Mouse (Mus musculus) liver, embryonic 15.5 days (tissue): ENCODE measurements around the gene Hsdl1. TPM values are rescaled to one million over a fixed set of nuclear protein-coding genes. Genes with fewer than 3 reads are reported as not detected.

ENCODE experiments used
- ATAC-seq: fragments of 200-750 bp; cut with Nextera tagmentation; 2 replicates; pipeline ENCODE4 v1.8.0; 2017; ENCODE audit warnings: moderate number of reproducible peaks, mild to moderate bottlenecking, moderate library complexity; ENCODE audit not compliant: insufficient read depth
- H3K27ac ChIP-seq: fragments of 300-500 bp; sonication (generic); replicated peaks from 2 replicates; pipeline ENCODE4 v1.5.1; 2015; ENCODE audit warnings: mild to moderate bottlenecking, inconsistent platforms
- H3K27me3 ChIP-seq: fragments of 300-500 bp; sonication (generic); 2 replicates; pipeline ENCODE4 v1.6.1; 2015; ENCODE audit warnings: mild to moderate bottlenecking, inconsistent platforms
- H3K36me3 ChIP-seq: fragments of 300-500 bp; sonication (generic); replicated peaks from 2 replicates; pipeline ENCODE4 v1.6.1; 2015; ENCODE audit warnings: moderate library complexity, mild to moderate bottlenecking, inconsistent platforms
- H3K4me1 ChIP-seq: fragments of 300-500 bp; sonication (generic); replicated peaks from 2 replicates; pipeline ENCODE4 v1.6.1; 2015; ENCODE audit warnings: inconsistent platforms
- H3K4me2 ChIP-seq: fragments of 300-500 bp; sonication (generic); 2 replicates; pipeline ENCODE4 v1.6.1; 2015; ENCODE audit warnings: moderate library complexity, mild to moderate bottlenecking, inconsistent platforms
- H3K4me3 ChIP-seq: fragments of 300-500 bp; sonication (generic); replicated peaks from 2 replicates; pipeline ENCODE4 v1.5.1; 2015; ENCODE audit warnings: mild to moderate bottlenecking, inconsistent platforms
- H3K9ac ChIP-seq: fragments of 300-500 bp; sonication (generic); 2 replicates; pipeline ENCODE4 v1.6.1; 2015; ENCODE audit warnings: moderate library complexity, mild to moderate bottlenecking, inconsistent platforms
- H3K9me3 ChIP-seq: fragments of 300-500 bp; sonication (generic); replicated peaks from 2 replicates; pipeline ENCODE4 v1.6.1; 2016; ENCODE audit warnings: inconsistent platforms
- WGBS: fragments of 180-500 bp; shearing (Covaris S2); methylation state at CpG from one replicate; pipeline ENCODE4 v1.1.7; 2015; ENCODE audit warnings: mixed read lengths; ENCODE audit not compliant: insufficient replicate concordance; 5-methylcytosine and 5-hydroxymethylcytosine counted together
- polyA plus RNA-seq: library from polyadenylated mRNA; unstranded; fragments of >200 nt; fragmentation: Nextera tagmentation; extraction: Ambion mirVana; gene quantifications from 2 replicates; pipeline ENCODE4 v1.2.1, GENCODE M21; 2015

The Hsdl1 gene
- polyA plus RNA-seq: 16.5 and 18.1 TPM in 2 replicates

DNA sequence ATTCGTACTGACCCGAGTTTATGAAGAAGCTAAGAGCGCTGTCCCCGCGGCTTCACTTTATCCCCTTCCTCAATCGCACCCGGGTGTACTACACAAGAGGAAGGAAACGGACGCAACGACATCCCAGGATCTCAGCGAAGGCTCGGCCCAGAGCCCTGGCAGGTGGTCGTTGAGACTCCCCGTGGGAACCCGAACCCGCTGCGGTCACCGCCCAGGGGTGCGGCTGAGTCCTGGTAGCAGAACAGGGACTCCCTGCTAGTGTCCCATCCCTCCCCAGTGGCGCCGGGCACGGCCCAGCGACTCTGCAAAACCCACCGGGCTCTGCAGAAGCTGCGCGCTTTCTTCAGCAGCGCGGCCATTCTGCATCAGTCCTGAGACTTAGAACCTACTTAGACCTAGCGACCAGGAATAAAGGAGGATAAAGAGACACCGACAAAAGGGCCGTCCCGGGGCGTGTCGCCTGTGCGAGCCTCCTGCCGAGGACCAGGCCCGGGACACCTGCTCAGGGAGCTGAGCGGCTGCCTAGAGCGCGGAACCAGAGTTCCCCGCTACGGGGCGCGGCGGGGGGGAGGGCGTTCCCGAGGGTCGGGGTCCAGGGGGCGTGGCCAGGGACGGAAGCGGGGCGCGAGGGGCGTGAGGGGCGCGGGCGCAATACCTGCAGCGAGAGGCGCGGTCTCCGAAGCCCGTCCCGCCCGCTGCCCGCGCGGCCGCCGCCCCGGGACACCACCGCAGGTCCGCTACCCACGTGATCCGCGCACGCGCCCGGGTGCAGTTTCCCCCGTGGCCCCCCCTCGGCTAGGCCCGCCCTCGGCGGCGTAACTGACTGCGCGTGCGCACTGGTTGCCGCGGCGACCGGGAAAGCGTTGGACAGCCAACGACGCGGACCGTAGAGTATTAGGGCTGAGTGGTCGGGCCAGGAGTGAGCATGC, at the start of gene Hsdl1, which contains the start of gene Dnaaf1:
Gene Hsdl1, minus strand, starts transcription at position 747 of the 929 bp plus-strand sequence.
Gene Dnaaf1, plus strand, starts transcription at position 799 of the 929 bp plus-strand sequence.
- peak within 1 kb of the TSS; percentile 85 for H3K4me3 ChIP-seq
- H3K9me3 ChIP-seq: no peaks in the 10 kb centered on the region
- peaks cover 76% of the 10 kb centered on the region for H3K4me1 ChIP-seq
- peak; percentile 89 for ATAC-seq
- peaks cover 5% of the 10 kb centered on the region; the same call in 1 of the 2 replicates for H3K27me3 ChIP-seq
- H3K9ac ChIP-seq: peak within 1 kb of the TSS; percentile 83
- peak within 1 kb of the TSS; percentile 98 for H3K4me2 ChIP-seq
- WGBS: under 1% methylated on average over 94 of the region's 97 CpGs
- no peaks in the 10 kb centered on the region for H3K36me3 ChIP-seq
- H3K27ac ChIP-seq: peak within 1 kb of the TSS; percentile 81

DNA sequence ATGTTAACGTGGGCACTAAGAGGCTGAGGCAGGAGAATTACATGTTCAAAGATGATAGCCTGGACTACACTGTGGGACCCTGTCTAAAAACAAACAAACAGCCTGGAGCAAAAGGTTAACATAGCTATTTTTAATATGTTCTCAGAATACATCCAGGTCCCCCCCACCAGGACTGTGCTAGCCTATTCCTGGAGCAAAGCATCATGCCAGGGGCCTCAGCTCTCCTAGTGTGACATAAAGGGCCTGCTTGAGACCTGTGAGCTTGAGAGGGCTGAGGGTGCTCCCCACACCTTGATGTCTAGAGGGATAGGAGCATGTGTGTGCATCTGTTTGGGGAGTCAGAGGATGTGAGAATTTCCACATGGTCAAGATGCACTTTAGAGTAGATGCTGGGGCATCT, 48.8 kb upstream of the Hsdl1 start:
- Histone ChIP-seq H3K4me2 (no peak overlapping the region), H3K27ac (no peak overlapping the region), H3K4me1 (peaks cover 8% of the 10 kb centered on the region), H3K27me3 (no peaks in the 10 kb centered on the region), H3K9ac (no peak overlapping the region), H3K36me3 (no peaks in the 10 kb centered on the region), H3K9me3 (no peaks in the 10 kb centered on the region), H3K4me3 (no peak overlapping the region)
- WGBS: 60% methylated on average over 1 of the region's 1 CpGs
- no peak for ATAC-seq

- no peak overlapping the region for H3K9ac ChIP-seq
- peaks cover 8% of the 10 kb centered on the region for H3K4me1 ChIP-seq
- H3K36me3 ChIP-seq: no peaks in the 10 kb centered on the region
- ATAC-seq: no peak
- H3K4me2 ChIP-seq: no peak overlapping the region
- H3K9me3 ChIP-seq: no peaks in the 10 kb centered on the region
- no peak overlapping the region for H3K27ac ChIP-seq
- no peak overlapping the region for H3K4me3 ChIP-seq
- WGBS: 65% methylated on average over 8 of the region's 8 CpGs
- H3K27me3 ChIP-seq: no peaks in the 10 kb centered on the region
These were observed 48.1 kb upstream of the Hsdl1 start for GRCm38 (mm10) chr8:119623061-119623460.

GRCm38 (mm10) chr8:119622555-119622954, 47.6 kb upstream of the Hsdl1 start:
- Histone ChIP-seq H3K27ac (no peak overlapping the region), H3K9ac (no peak overlapping the region), H3K4me1 (peaks cover 6% of the 10 kb centered on the region), H3K27me3 (no peaks in the 10 kb centered on the region), H3K36me3 (no peaks in the 10 kb centered on the region), H3K4me3 (no peak overlapping the region), H3K9me3 (no peaks in the 10 kb centered on the region), H3K4me2 (no peak overlapping the region)
- WGBS: 49% methylated on average over 4 of the region's 4 CpGs
- no peak for ATAC-seq

DNA sequence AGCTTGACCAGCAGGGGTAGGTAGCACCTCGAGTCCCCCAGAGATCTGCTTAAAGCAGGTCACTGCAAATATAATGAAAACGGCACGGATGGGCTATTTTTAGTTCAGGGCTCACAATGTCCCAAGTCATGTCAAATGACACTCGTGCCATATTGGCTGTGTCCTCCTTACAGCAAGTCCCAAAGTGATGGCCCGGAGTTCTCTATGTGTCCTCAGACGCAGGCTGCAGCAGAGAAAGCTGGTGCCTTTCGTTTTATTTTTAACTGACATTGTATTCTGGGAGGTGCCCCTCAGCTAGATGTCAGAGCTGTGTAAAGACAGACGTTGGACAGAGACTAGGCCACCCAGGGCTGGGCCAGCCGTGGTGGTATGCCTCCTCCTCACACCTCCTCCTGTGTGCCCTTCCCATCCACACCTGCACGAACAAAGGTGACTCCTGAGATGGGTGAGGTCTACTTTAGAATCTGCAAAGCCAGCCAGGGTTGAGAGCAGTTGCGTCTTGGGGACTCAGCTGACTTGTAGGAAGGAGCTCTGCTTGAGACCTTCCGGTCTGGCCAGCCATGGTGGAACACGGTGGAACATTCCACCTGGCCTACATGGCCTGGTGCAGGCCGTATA, 46.0 kb upstream of the Hsdl1 start:
- H3K9me3 ChIP-seq: no peaks in the 10 kb centered on the region
- no peak overlapping the region for H3K27ac ChIP-seq
- WGBS: 65% methylated on average over 14 of the region's 14 CpGs
- H3K4me1 ChIP-seq: no peaks in the 10 kb centered on the region
- no peak overlapping the region for H3K4me2 ChIP-seq
- H3K9ac ChIP-seq: no peak overlapping the region
- ATAC-seq: no peak
- no peaks in the 10 kb centered on the region for H3K36me3 ChIP-seq
- no peak overlapping the region for H3K4me3 ChIP-seq
- H3K27me3 ChIP-seq: 0 out of 2 replicates have a peak, but pooled peaks cover 5% of the 10 kb centered on the region

- Histone ChIP-seq H3K27ac (no peak overlapping the region), H3K4me3 (no peak overlapping the region), H3K9ac (no peak overlapping the region), H3K9me3 (no peaks in the 10 kb centered on the region), H3K27me3 (0 out of 2 replicates have a peak, but pooled peaks cover 5% of the 10 kb centered on the region), H3K4me1 (no peaks in the 10 kb centered on the region), H3K36me3 (no peaks in the 10 kb centered on the region), H3K4me2 (no peak overlapping the region)
- ATAC-seq: no peak
- 59% methylated on average over 6 of the region's 6 CpGs for WGBS
These were observed 45.3 kb upstream of the Hsdl1 start for GRCm38 (mm10) chr8:119620116-119620840.

- 49% methylated on average over 5 of the region's 5 CpGs for WGBS
- no peak for ATAC-seq
- H3K36me3 ChIP-seq: no peaks in the 10 kb centered on the region
These were observed 43.9 kb upstream of the Hsdl1 start for GRCm38 (mm10) chr8:119618887-119619286.

GRCm38 (mm10) chr8:119617586-119617985, 42.6 kb upstream of the Hsdl1 start:
- Histone ChIP-seq H3K9me3 (no peaks in the 10 kb centered on the region), H3K36me3 (no peaks in the 10 kb centered on the region), H3K4me2 (no peak overlapping the region), H3K4me3 (no peak overlapping the region), H3K27me3 (0 out of 2 replicates have a peak, but pooled peaks cover 5% of the 10 kb centered on the region), H3K4me1 (no peaks in the 10 kb centered on the region), H3K27ac (no peak overlapping the region), H3K9ac (no peak overlapping the region)
- no peak for ATAC-seq
- 66% methylated on average over 5 of the region's 5 CpGs for WGBS

More at GRCm38 (mm10) chr8:119618887-119619286, 43.9 kb upstream of the Hsdl1 start:
- Histone ChIP-seq H3K4me1 (no peaks in the 10 kb centered on the region), H3K4me3 (no peak overlapping the region), H3K27ac (no peak overlapping the region), H3K9me3 (no peaks in the 10 kb centered on the region), H3K9ac (no peak overlapping the region), H3K27me3 (0 out of 2 replicates have a peak, but pooled peaks cover 5% of the 10 kb centered on the region), H3K4me2 (no peak overlapping the region)

GRCm38 (mm10) chr8:119616811-119617210, 41.8 kb upstream of the Hsdl1 start:
- H3K9me3 ChIP-seq: no peaks in the 10 kb centered on the region
- H3K4me2 ChIP-seq: no peak overlapping the region
- H3K36me3 ChIP-seq: no peaks in the 10 kb centered on the region
- 71% methylated on average over 4 of the region's 4 CpGs for WGBS
- ATAC-seq: no peak
- H3K27me3 ChIP-seq: 0 out of 2 replicates have a peak, but pooled peaks cover 5% of the 10 kb centered on the region
- H3K9ac ChIP-seq: no peak overlapping the region
- no peaks in the 10 kb centered on the region for H3K4me1 ChIP-seq
- H3K27ac ChIP-seq: no peak overlapping the region
- H3K4me3 ChIP-seq: no peak overlapping the region

DNA sequence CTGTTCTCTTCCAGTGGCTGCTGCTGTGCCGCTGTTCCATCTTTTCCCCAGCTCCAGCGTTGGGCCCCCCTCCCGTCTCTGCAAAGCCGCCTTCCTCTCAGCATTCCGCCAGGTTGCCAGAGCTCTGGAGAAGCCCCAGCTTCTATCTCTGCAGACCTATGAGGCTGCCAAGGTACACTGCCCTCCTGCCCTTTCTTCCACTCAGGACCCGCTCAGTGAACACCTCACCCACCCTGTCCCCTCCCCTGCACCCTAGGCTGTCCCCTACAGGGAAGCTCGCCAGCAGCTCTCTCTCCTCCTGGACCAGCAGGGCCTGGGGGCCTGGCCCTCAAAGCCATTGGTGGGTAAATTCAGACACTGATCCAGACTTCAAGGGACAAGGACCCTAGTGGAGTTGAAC, 41.4 kb upstream of the Hsdl1 start:
- H3K4me1 ChIP-seq: no peaks in the 10 kb centered on the region
- H3K27ac ChIP-seq: no peak overlapping the region
- no peaks in the 10 kb centered on the region for H3K9me3 ChIP-seq
- H3K9ac ChIP-seq: no peak overlapping the region
- H3K36me3 ChIP-seq: no peaks in the 10 kb centered on the region
- no peak overlapping the region for H3K4me3 ChIP-seq
- no peak for ATAC-seq
- H3K27me3 ChIP-seq: 0 out of 2 replicates have a peak, but pooled peaks cover 5% of the 10 kb centered on the region
- no peak overlapping the region for H3K4me2 ChIP-seq
- WGBS: 50% methylated on average over 7 of the region's 7 CpGs
